Mouse (Mus musculus) kidney, adult 2 months (tissue): ENCODE measurements around the gene Nelfe. TPM values are rescaled to one million over a fixed set of nuclear protein-coding genes. Genes with fewer than 3 reads are reported as not detected.
A peak's percentile ranks its signal among the peaks of the same experiment; 100 is the strongest.
"Not testable (repeated sequence)": the region's sequence is repeated elsewhere in the genome, so short reads cannot be mapped to it uniquely, and the experiment has no call there.

ENCODE experiments used
- DNase-seq: peaks from one replicate; pipeline ENCODE4 v3.0.0; 2021
- H3K27ac ChIP-seq: fragments of 200-500 bp; 2 replicates; pipeline ENCODE4 v1.5.1; 2012; ENCODE audit warnings: low read depth, low read length, control low read depth, inconsistent platforms; ENCODE audit not compliant: insufficient read depth
- H3K27me3 ChIP-seq: fragments of 200-500 bp; replicated peaks from 2 replicates; pipeline ENCODE4 v1.6.1; 2012; ENCODE audit warnings: mild to moderate bottlenecking, moderate library complexity, low read length, inconsistent platforms; ENCODE audit not compliant: control insufficient read depth, insufficient read depth
- H3K36me3 ChIP-seq: fragments of 200-500 bp; 2 replicates; pipeline ENCODE4 v1.6.1; 2012; ENCODE audit warnings: mild to moderate bottlenecking, moderate library complexity, low read length, inconsistent platforms; ENCODE audit not compliant: control insufficient read depth, insufficient read depth
- H3K4me1 ChIP-seq: fragments of 200-500 bp; 2 replicates; pipeline ENCODE4 v1.6.1; 2011; ENCODE audit warnings: low read length; ENCODE audit not compliant: control insufficient read depth, insufficient read depth
- H3K4me3 ChIP-seq: fragments of 200-500 bp; 2 replicates; pipeline ENCODE4 v1.5.1; 2011; ENCODE audit warnings: mild to moderate bottlenecking, low read depth, low read length, control low read depth; ENCODE audit not compliant: insufficient read depth
- CTCF ChIP-seq: fragments of 200-500 bp; conservative IDR thresholded peaks from 2 replicates; pipeline ENCODE4 v1.5.1; 2011; ENCODE audit warnings: low read depth, mild to moderate bottlenecking, control low read depth, low read length, moderate library complexity, mixed read lengths; ENCODE audit not compliant: insufficient read depth, insufficient read length
- POLR2A ChIP-seq: fragments of 200-500 bp; IDR thresholded peaks from one replicate; pipeline ENCODE4 v1.6.1; 2011; ENCODE audit warnings: low read depth, low read length, control low read depth
- WGBS: fragments of 180-500 bp; shearing (Covaris S2); methylation state at CpG from one replicate; pipeline ENCODE4 v1.1.7; 2018; 5-methylcytosine and 5-hydroxymethylcytosine counted together
- polyA plus RNA-seq: library from polyadenylated mRNA; depleted of rRNA; stranded (reverse); fragments of >200 nt; gene quantifications from 2 replicates; pipeline ENCODE4 v1.2.3, GENCODE M21; 2012

Nelfe gene
- polyA plus RNA-seq, 1 experiment = 26.2 TPM

DNA sequence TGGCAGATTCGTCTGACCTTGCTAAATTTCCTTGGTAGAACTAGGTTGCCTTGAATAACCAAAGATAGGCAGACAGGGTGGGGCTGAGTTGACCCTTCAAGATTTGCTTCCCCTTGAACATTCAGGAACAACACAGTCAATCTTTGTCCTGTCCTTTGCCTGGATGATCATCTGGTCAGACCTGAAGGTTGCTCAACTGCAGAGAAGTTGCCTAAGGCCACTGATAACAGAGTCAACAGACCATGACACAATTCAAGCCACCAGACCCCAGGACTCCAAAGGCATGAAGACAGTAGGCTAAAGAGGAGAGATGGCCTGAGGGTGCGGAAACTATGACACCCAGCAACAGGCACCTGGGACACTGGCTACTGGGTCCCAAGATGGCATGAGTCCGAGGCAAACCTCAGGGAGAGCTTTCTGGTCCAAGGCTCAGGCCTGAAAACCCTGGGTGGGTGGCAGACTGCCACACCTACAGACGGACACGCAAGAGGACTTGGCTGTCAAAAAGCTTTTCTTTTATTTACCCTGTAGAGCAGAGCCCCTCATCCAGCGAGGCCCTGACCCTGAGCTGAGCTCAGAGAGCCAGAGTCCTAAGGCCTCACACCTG is 41.5 kb upstream of the Nelfe start:
- DNase-seq = no peak
- Histone ChIP-seq H3K27ac (no peak overlapping the region), H3K4me1 (no peaks in the 10 kb centered on the region), H3K36me3 (no peaks in the 10 kb centered on the region), H3K4me3 (no peak overlapping the region), H3K27me3 (no peaks in the 10 kb centered on the region)
- WGBS = 86% methylated on average over 6 of the region's 6 CpGs
- TF ChIP-seq CTCF (no peak), POLR2A (no peak)

DNA sequence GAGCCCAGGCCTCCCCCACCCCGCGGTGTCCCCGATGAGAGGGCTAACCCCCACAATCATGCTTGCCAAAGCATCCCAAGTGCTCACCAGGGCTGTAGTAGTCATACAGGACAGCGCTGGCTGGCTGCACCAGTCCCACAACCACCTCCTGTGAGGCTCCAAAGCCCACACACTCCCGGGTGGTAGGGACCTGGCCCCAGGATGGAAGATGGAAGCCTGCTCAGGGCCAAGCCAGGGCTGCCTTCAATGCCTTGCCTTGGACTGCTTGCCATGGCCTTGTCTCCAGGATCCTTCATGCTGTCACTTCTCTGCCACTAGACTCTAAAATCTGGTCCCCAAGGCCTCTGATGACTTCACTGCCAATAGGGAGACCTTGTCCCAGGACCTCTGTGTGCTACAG is 39.8 kb upstream of the Nelfe start:
- not testable (repeated sequence) for H3K36me3 ChIP-seq, H3K27ac ChIP-seq, DNase-seq, H3K4me1 ChIP-seq, H3K27me3 ChIP-seq, H3K4me3 ChIP-seq
- WGBS = 78% methylated on average over 5 of the region's 5 CpGs

DNA sequence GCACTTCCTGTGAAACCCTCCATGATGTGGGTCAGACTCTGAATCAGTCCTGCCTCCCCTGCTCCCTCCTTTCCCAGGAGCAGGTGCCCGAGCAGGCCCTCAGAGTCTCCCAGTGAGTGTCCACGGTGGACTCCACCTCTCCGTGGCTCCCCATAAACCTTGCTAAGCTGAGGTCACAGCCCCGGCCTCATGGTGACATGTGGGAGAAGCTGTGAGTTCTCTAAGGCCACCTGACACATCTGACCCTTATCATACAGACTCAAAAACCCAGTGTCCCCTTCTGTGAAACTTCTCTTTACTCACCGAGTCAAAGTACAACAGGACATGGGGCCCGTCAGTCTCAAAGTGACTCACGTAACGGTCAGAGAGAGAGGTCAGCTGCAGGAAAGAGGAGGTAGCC is 39.4 kb upstream of the Nelfe start:
- H3K4me3 ChIP-seq, DNase-seq: not testable (repeated sequence)
- 70% methylated on average over 8 of the region's 8 CpGs for WGBS

DNA sequence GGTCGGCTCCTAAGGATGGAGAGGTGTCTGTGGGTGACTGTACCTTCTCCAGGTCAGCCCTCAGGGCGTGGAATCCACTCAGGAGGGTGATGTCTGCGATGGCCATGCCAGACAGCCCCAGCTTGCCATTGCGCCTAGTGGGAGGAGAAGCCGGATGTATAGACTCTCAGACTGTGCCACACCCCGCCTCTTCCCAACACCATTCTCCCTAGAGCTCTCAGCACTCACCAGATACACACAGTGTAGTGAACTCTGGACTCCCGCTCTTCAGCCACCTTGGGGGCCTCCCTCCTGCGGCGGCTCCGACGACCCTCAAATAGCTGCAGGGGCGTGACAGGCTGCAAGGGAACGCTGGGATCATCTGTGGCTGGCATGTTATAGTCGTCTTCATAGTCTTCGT is 38.9 kb upstream of the Nelfe start:
- 57% methylated on average over 15 of the region's 15 CpGs for WGBS
- Histone ChIP-seq H3K4me3 (no peak overlapping the region), H3K36me3 (no peaks in the 10 kb centered on the region), H3K27ac (no peak overlapping the region), H3K27me3 (no peaks in the 10 kb centered on the region), H3K4me1 (no peaks in the 10 kb centered on the region)
- TF ChIP-seq POLR2A (no peak), CTCF (no peak)
- no peak for DNase-seq

More for the DNA sequence above, 39.4 kb upstream of the Nelfe start:
- not testable (repeated sequence) for H3K27me3 ChIP-seq, H3K36me3 ChIP-seq, H3K27ac ChIP-seq, H3K4me1 ChIP-seq

DNA sequence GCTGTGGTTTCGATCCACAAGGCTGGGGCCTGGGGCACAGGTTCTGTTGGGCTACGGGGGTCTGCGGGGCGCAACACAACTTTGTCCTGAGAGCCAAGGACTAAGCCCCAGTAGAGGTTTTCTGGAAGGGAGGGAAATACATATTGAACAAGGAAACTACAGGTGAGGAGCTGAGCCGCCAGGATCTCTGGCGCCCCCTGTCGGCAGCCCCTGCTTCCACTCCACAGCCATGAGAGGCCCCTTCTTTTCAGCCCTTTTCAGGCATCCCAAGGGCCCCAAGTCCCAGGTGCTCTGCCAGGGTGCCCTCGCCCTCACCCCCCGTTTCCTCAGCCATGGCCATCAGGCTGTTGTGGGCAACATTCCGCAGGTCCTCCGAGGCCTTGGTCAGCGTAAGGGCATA is 36.4 kb upstream of the Nelfe start:
- DNase-seq = peak; percentile 26
- H3K27me3 ChIP-seq, H3K4me1 ChIP-seq, H3K4me3 ChIP-seq, H3K36me3 ChIP-seq, H3K27ac ChIP-seq: not testable (repeated sequence)
- WGBS = 64% methylated on average over 12 of the region's 12 CpGs
- peak; percentile 61 for TF ChIP-seq CTCF

DNA sequence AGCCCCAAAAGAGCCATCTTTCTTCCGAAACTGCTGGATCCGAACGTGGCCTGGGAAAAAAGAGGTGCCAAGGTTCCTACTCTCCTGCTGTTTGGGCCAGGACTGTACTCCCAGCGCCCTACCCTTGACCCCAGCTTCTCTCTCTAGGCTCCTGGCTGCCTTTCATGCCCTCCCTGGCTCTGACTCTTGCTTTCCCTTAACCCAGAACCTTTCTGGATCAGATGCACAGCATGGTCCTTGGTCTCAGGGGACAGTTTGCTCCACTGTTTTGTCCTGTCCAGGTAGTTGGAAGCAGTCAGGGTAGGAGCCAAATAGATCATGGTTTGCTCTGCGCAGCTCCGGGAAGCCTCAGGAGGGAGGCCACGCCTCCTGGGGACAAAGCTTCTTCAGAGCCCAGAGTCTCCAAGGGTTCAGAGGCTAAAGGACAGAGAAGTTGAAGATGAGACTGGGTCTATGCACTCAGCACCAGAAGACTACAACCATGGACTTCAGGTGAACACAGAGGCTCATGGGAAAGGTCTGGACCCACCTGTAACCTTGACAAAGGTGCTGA is 35.3 kb upstream of the Nelfe start:
- DNase-seq = peak; percentile 50
- H3K36me3 ChIP-seq = no peaks in the 10 kb centered on the region
- no peak overlapping the region for H3K27ac ChIP-seq
- H3K4me3 ChIP-seq = no peak overlapping the region
- WGBS = 71% methylated on average over 7 of the region's 7 CpGs
- no peaks in the 10 kb centered on the region for H3K4me1 ChIP-seq
- no peaks in the 10 kb centered on the region for H3K27me3 ChIP-seq
- TF ChIP-seq CTCF (no peak), POLR2A (no peak)

DNA sequence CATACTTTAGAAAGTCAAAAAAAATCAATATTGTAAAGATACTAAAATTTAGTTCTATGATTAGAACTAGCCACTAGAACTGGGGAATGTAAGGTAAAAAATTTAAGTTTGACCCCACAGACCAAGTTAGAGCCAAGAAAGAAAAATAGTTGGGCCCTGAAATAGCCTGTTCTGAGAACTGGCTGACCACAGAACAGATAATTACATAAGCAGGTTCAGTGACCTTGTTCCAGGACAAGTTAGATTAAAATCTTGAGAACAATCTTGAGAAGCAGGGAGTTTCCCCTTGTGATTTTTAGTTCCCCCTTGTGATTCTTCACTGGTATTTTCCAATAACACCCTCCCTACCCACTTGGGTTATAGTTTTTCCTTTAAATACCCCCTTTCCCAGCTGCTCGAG is 19.4 kb upstream of the Nelfe start:
- not testable (repeated sequence) for H3K4me3 ChIP-seq, H3K27me3 ChIP-seq, H3K4me1 ChIP-seq, H3K27ac ChIP-seq
- WGBS = 89% methylated on average over 1 of the region's 1 CpGs
- DNase-seq = peak; percentile 53
- H3K36me3 ChIP-seq = peaks cover 14% of the 10 kb centered on the region
